Mouse (Mus musculus) T-helper 17 cell (primary cell): ENCODE results near the gene Ntrk2.

Source experiments
- in situ Hi-C, 2 experiments: fragments of 300-600 bp; cut with MboI, MseI; formaldehyde crosslinking; loops; 1 replicate in 1 of 2; 2 replicates in 1 of 2; pipeline ENCODE4 v1.15.1; 2025; ENCODE audit warnings: high pct_unique_total_duplicates in 2 of 2

Ntrk2 gene

GRCm38 (mm10) chr13:58964701-58965359 is 158.5 kb downstream of the Ntrk2 start:
- in situ Hi-C loops: no loop called here

- in situ Hi-C loops: no loop called here
These were observed 159.5 kb downstream of the Ntrk2 start for GRCm38 (mm10) chr13:58965826-58966225.

- in situ Hi-C loops: no loop called here
These were observed 160.1 kb downstream of the Ntrk2 start for GRCm38 (mm10) chr13:58966466-58966865.

- in situ Hi-C loops: no loop called here
These were observed 161.8 kb downstream of the Ntrk2 start for GRCm38 (mm10) chr13:58968168-58968567.

- in situ Hi-C loops: no loop called here
These were observed 165.1 kb downstream of the Ntrk2 start for GRCm38 (mm10) chr13:58971449-58971903.

GRCm38 (mm10) chr13:58972511-58972910 is 166.1 kb downstream of the Ntrk2 start:
- in situ Hi-C loops: no loop called here

- in situ Hi-C loops: no loop called here
These were observed 190.1 kb downstream of the Ntrk2 start for GRCm38 (mm10) chr13:58996447-58996846.

GRCm38 (mm10) chr13:58997763-58998162 is 191.4 kb downstream of the Ntrk2 start:
- in situ Hi-C loops: no loop called here

- in situ Hi-C loops: loop anchor here in 1 of 2 experiments (25.0 kb wide), 1 partner anchor 863 kb away; no protein-coding TSS in a partner anchor
These were observed 193.1 kb downstream of the Ntrk2 start for GRCm38 (mm10) chr13:58999373-59000053.

- in situ Hi-C loops: loop anchor here in 1 of 2 experiments (25.0 kb wide), 1 partner anchor 859 kb away; no protein-coding TSS in a partner anchor
These were observed 196.8 kb downstream of the Ntrk2 start for GRCm38 (mm10) chr13:59002943-59003806.

- in situ Hi-C loops: loop anchor here in 1 of 2 experiments (25.0 kb wide), 1 partner anchor 859 kb away; no protein-coding TSS in a partner anchor
These were observed 197.4 kb downstream of the Ntrk2 start for GRCm38 (mm10) chr13:59003807-59004173.

- in situ Hi-C loops: loop anchor here in 1 of 2 experiments (25.0 kb wide), 1 partner anchor 858 kb away; no protein-coding TSS in a partner anchor
These were observed 198.2 kb downstream of the Ntrk2 start for GRCm38 (mm10) chr13:59004579-59004978.

GRCm38 (mm10) chr13:59009855-59010254 is 203.5 kb downstream of the Ntrk2 start:
- in situ Hi-C loops: loop anchor here (5.0 to 25.0 kb wide), 2 partner anchors 852 to 1772 kb away; no protein-coding TSS in a partner anchor

- in situ Hi-C loops: loop anchor here in 1 of 2 experiments (25.0 kb wide), 1 partner anchor 851 kb away; no protein-coding TSS in a partner anchor
These were observed 204.6 kb downstream of the Ntrk2 start for GRCm38 (mm10) chr13:59010893-59011529.

GRCm38 (mm10) chr13:59011530-59011903 is 205.1 kb downstream of the Ntrk2 start:
- in situ Hi-C loops: loop anchor here in 1 of 2 experiments (25.0 kb wide), 1 partner anchor 851 kb away; no protein-coding TSS in a partner anchor

- in situ Hi-C loops: loop anchor here in 1 of 2 experiments (25.0 kb wide), 1 partner anchor 847 kb away; no protein-coding TSS in a partner anchor
These were observed 209.0 kb downstream of the Ntrk2 start for GRCm38 (mm10) chr13:59015360-59015759.

GRCm38 (mm10) chr13:59017121-59017520 is 210.8 kb downstream of the Ntrk2 start:
- in situ Hi-C loops: loop anchor here in 1 of 2 experiments (25.0 kb wide), 1 partner anchor 845 kb away; no protein-coding TSS in a partner anchor

GRCm38 (mm10) chr13:59022251-59023042 is 216.1 kb downstream of the Ntrk2 start:
- in situ Hi-C loops: loop anchor here in 1 of 2 experiments (10.0 to 25.0 kb wide), 2 partner anchors 262 to 840 kb away; no protein-coding TSS in a partner anchor

- in situ Hi-C loops: loop anchor here (10.0 to 25.0 kb wide), 2 partner anchors 259 to 713 kb away; no protein-coding TSS in a partner anchor
These were observed 219.3 kb downstream of the Ntrk2 start for GRCm38 (mm10) chr13:59025653-59026052.

- in situ Hi-C loops: loop anchor here (10.0 to 25.0 kb wide), 2 partner anchors 257 to 715 kb away; no protein-coding TSS in a partner anchor
These were observed 221.1 kb downstream of the Ntrk2 start for GRCm38 (mm10) chr13:59027436-59027835.
